Mouse (Mus musculus) lung, adult 2 months (tissue): ENCODE results near the gene Barx1. TPM values are rescaled to one million over a fixed set of nuclear protein-coding genes. Genes with fewer than 3 reads are reported as not detected.

ENCODE experiments used
- DNase-seq: peaks from one replicate; pipeline ENCODE4 v3.0.0; 2022
- H3K4me1 ChIP-seq: fragments of 200-500 bp; 2 replicates; pipeline ENCODE4 v1.6.1; 2011; ENCODE audit warnings: low read length; ENCODE audit not compliant: control insufficient read depth, insufficient read depth
- H3K4me3 ChIP-seq: fragments of 200-500 bp; replicated peaks from 2 replicates; pipeline ENCODE3; 2011; ENCODE audit warnings: low read depth, mild to moderate bottlenecking, control low read depth, low read length; ENCODE audit errors: extremely low read depth
- CTCF ChIP-seq: fragments of 200-500 bp; IDR thresholded peaks from 2 replicates; pipeline ENCODE4 v1.5.1; 2011; ENCODE audit warnings: mild to moderate bottlenecking, low read length, control low read depth; ENCODE audit not compliant: insufficient read depth
- POLR2A ChIP-seq: fragments of 200-500 bp; IDR thresholded peaks from 2 replicates; pipeline ENCODE4 v1.6.1; 2011; ENCODE audit warnings: low read depth, mild to moderate bottlenecking, control low read depth, low read length, borderline replicate concordance; ENCODE audit errors: extremely low read depth
- WGBS: fragments of 180-500 bp; shearing (Covaris S2); methylation state at CpG from one replicate; pipeline ENCODE4 v1.1.7; 2018; 5-methylcytosine and 5-hydroxymethylcytosine counted together
- polyA plus RNA-seq: library from polyadenylated mRNA; depleted of rRNA; stranded (reverse); fragments of >200 nt; gene quantifications from 2 replicates; pipeline ENCODE4 v1.2.3, GENCODE M21; 2012

Gene Barx1
- polyA plus RNA-seq, 1 experiment, result 0.21 TPM

DNA sequence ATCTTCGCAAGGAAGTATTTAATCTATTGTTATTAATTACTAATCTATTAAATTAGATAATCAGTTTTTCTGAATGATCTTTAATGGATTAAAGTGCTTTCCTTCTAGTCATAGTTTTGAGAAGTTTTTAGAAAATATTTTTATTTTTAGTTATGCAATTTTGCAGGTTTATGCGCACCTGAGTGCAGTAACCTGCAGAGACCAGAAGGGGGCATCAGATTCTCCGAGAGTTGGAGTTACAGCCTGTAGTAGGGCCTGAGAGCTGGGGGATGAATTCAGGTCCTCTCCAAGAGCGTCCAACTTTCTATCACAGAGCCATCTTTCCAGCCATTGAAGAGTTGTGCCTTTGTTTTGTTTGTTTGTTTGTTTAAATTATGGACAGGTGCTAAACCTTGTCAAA is 16.1 kb upstream of the Barx1 start:
- no peak overlapping the region for H3K4me3 ChIP-seq
- TF ChIP-seq CTCF (no peak), POLR2A (no peak)
- no peak for DNase-seq
- 88% methylated on average over 4 of the region's 4 CpGs for WGBS
- H3K4me1 ChIP-seq, result no peaks in the 10 kb centered on the region

DNA sequence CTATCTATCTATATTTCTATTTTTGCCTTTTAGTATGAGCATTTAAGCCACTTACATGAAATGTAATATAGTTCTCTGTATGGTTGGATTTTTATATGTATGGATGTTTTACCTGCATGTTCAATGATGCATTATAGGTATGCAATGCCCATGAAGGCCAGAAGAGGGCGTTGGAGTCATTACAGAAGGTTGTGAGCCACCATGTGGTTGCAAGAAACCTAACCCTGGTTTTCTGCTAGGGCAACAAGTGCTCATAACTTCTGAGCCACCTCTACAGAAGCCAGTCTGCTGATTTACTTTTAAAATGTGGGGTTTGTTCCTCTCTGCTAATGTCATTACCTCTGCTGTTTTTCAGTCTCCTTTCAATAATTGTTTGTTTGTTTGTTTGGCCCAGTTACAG is 12.2 kb upstream of the Barx1 start:
- Histone ChIP-seq H3K4me1 (no peaks in the 10 kb centered on the region), H3K4me3 (no peak overlapping the region)
- TF ChIP-seq POLR2A (no peak), CTCF (no peak)
- DNase-seq, result no peak
- 0% methylated on average over 1 of the region's 1 CpGs for WGBS

DNA sequence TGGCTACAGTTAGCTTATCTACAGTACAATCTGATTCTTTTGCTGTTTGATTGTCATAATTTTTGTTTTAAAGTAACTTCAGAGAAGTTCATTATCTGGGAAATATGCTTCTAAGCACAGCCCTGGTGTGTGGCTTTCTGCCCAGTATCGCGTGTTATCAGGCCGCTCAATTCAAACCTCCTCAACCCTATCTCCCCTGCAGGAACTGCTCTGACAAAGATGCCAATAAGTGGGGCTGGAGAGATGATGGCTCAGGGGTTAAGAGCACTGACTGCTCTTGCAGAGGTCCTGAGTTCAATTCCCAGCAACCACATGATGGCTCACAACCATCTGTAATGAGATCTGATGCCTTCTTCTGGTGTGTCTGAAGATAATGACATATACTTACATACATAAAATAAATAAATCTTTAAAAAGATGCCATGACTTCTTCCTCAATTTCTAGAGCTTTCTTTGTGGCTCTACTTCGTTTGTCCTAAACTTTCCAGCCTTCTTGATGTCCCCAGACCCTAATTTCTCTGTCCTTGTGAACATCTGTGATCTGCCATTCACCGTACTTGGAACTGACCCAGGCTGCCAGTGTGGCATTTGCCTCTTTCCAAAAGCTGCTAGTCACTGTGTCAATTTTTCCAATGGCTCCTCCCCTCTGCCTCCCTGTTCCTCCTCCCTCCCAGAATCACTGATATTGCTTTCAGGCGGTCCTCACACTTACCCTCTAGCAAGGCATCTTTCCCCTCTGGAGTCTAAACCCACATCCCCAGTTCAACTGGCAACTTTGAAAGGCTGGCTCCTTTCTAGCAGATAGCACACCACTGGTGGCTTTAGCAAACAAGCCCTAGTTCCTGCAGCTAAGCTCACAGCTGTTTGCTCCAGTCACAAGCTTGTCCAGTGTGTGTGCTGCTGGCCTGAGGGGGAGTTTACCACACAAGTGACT is 11.4 kb upstream of the Barx1 start:
- TF ChIP-seq CTCF (no peak), POLR2A (no peak)
- no peaks in the 10 kb centered on the region for H3K4me1 ChIP-seq
- 51% methylated on average over 6 of the region's 6 CpGs for WGBS
- no peak overlapping the region for H3K4me3 ChIP-seq
- DNase-seq, result no peak

DNA sequence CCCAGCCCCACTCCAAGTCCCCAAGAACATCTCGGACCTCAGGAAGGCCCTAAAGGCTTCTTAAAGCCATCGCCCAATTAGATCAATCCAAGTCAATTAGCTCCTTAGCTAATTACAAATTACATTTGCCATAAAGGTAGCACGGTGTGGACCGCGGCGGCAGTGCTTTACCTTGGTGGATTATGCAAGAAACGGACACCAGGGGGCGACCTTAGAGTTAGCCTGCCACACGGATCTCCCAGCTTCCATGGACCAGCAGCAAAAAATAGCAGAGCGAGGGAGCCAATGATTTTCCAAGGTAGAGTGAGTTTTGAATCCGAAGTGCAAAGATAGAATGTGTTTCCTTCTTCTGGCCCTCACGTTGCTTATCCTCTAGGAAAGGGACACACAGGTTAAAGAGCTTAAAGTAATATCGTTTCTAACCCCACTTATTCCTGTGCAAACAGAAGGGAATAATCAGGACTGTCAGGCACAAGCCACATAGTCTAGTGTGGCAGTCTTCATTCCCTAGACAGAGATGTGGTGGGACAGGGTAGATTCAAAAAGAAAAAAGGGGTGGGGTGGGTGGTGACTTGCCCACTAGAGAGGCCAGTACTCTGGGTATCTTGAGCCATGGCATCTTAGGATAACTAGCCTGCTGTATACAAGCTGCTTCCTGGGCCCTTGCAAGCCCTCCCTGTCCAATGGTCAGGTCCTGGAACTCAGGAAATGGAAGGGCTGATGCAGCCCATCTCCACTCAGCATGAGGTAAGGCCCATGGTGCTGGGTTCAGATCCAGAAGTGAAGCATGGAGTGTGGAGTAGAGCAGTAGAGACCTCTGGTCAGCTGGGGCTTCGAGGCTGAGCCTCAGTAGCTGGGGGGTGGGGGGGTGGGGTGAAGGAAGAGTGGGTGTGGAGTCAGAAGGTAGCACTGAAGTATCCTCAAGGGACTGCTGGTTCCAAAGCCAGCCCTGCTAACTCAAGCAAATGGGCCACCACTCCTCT is 8.7 kb upstream of the Barx1 start:
- 8% methylated on average over 14 of the region's 14 CpGs for WGBS
- TF ChIP-seq POLR2A, result no peak
- peak; percentile 79 for TF ChIP-seq CTCF
- no peak overlapping the region for H3K4me3 ChIP-seq
- DNase-seq, result peak; percentile 66
- no peaks in the 10 kb centered on the region; the same call in 1 of the 2 replicates for H3K4me1 ChIP-seq

DNA sequence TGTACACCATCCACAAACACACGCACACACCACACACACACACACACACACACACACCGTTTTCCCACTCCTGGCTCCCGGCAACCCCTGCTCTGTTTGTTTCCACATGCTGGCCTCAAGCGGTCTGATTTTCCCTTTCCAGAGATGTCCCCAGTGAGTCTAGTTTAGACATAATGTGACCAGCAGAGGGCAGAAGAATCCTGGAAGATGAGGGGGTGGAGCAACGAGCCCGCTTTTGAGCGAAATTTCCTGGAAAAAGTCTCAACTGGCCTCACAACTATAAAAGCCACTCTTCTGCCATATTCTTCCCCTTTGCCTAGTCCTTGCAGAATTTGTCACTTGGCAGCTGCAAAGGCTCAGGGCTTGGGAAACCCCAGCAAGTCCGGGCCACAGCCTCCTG is 7.2 kb upstream of the Barx1 start:
- peak; percentile 31 for DNase-seq
- peak; percentile 49; the same call in 1 of the 2 replicates for TF ChIP-seq CTCF
- TF ChIP-seq POLR2A, result no peak
- no peaks in the 10 kb centered on the region; the same call in 1 of the 2 replicates for H3K4me1 ChIP-seq
- no peak overlapping the region for H3K4me3 ChIP-seq
- WGBS, result 3% methylated on average over 8 of the region's 8 CpGs

DNA sequence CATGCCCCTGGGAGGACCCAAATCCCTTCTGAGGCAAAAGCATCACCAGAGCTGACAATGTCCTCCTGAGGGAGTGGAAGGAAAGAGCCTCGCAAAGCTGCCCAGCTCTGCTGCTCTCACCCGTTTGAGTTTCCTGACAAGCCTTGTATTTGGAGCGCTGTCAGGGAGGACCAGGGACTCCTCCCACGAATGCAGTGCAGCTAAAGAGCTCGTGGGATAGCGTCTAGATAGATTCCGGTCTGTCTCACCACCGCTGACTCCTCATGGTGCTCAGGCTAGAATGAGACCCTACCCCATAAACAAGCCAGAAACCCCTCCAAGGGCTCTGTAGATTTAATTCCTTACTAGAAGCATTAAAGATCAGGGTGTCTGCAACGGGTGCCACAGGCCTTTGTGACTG is 5.0 kb upstream of the Barx1 start:
- 8% methylated on average over 9 of the region's 9 CpGs for WGBS
- TF ChIP-seq POLR2A, result no peak

DNA sequence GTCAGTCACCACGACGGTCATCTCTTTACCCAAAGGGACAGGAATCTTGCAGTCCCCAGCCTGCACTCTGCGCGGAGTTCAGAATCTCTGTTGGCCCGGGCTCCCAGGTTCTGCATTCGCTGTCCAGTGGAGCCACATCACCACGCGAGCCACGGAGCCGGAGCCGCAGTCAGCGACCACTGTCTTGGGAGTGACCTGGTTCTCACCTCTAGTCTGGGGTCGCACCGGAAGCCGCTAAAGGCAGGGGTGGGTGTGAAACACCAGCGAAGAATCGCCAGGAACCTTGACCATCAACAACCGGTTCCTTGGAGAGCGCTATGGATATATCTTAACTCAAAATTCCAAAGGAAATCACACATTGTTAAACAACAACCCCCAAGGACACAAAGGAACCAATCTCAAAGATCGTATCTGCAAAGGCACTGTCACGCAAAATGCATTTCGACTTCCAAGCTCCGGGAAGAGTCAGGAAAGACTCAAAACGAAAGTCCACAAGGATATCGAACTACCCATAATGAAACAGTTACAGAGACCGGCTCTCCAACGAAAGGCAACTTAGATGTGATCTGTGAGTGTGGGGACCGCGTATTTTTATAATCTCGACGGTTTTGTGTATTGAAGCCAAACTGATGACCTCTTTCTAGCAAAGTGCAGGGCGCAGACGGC is 4.1 kb upstream of the Barx1 start:
- Histone ChIP-seq H3K4me1 (no peaks in the 10 kb centered on the region; the same call in 1 of the 2 replicates), H3K4me3 (no peak overlapping the region)
- TF ChIP-seq POLR2A (no peak), CTCF (no peak)
- peak; percentile 24 for DNase-seq
- 3% methylated on average over 33 of the region's 33 CpGs for WGBS

More for the DNA sequence above, 5.0 kb upstream of the Barx1 start:
- Histone ChIP-seq H3K4me3 (no peak overlapping the region), H3K4me1 (no peaks in the 10 kb centered on the region; the same call in 1 of the 2 replicates)
- no peak for DNase-seq

DNA sequence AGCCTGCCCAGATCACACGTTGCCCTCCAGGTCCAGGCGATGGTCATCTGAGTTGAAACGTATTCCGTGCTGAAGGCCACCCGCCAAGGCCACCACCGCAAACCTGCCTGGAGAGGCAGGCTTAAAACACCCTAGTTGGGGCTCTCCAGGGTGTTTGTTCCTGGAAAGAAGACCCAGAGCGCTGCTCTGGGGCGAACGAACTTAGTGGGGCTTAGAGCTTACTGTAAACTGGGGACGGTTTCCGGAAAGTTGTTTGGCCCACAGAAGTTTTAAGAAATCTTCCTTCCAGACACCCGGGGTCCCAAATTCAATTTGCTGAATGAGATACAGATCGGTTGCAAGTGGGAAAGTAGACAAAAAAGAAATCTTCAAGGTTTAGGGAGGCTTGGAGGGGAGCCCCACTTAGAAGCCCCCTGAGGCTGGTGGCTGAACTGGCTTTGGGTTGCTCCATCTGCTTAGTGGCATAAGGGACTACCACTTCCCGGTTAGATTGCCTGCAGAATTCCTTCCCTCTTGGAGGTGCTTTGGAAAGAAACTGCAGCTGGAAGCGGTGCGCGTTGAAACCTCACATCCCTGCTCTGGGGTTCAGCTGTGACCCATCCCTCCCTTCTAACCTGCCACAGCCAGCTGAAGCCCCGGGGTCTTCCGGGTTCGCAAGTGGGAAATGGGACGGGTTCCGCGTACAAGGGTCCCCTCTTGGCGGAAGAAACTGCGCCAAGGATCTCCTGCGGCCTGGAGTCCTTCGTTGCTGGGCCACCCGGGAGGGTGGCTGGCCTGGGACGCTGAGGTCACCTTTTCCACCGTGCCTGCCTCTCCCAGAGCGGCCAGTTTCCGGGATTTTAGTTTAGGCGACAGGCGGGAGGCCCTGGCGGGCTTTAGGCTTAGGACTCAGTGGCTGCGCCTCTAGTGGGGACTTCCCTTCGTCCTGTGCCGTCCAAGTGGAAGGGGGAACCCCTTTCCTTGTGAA is 3.3 kb upstream of the Barx1 start:
- WGBS, result 9% methylated on average over 38 of the region's 38 CpGs
- Histone ChIP-seq H3K4me3 (no peak overlapping the region), H3K4me1 (no peaks in the 10 kb centered on the region; the same call in 1 of the 2 replicates)
- TF ChIP-seq POLR2A (no peak), CTCF (no peak)
- no peak for DNase-seq
